ENCODE assay signal across 12 mouse cellular contexts in the genomic region with DNA sequence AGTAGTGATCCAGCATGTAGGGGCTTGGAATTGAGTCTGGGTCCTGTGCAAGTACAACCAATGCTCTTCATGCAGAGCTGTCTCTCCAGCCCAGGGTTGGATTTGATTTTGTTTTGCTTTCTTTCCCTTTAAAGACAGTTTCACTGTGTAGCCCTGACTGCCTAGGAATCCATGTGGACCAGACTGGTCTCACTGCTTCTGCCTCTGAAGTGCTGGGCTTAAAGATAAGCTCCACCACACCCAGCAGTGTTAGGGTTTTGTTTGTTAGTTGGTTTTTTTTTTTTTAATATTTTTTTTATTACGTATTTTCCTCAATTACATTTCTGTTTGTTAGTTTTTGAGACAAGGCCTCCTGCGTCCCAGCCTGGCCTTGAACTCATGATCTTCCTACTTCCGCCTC. TPM values are rescaled to one million over a fixed set of nuclear protein-coding genes. Genes with fewer than 3 reads are reported as not detected.
A peak's percentile ranks its signal among the peaks of the same experiment; 100 is the strongest.
DNase-seq lines count a peak whose midpoint lies in the region; ATAC-seq and TF ChIP-seq lines count a peak whose summit lies in the region.
"Had no signal": no experiment of that assay in that cellular context is flagged by ENCODE, and none has a peak within 500 bp of the region (broad histone marks: within the 10 kb centered on the region; RNA-seq: fewer than 3 reads in every experiment).

No protein-coding gene starts in this region.

- intact Hi-C loops in left cerebral cortex, adult 2 months (cut with DNase I), result no loop called here

- 0 out of 2 replicates have a peak, but pooled peaks have one; percentile 27 for ATAC-seq in liver, embryonic 12.5 days
- ATAC-seq in stomach, embryonic 15.5 days (ENCODE audit: insufficient read depth, low FRiP score, low read depth), result no peak

- 82% methylated on average over 3 of the region's 3 CpGs for WGBS in heart, embryonic 10.5 days
- WGBS in liver, embryonic 12.5 days (ENCODE audit: insufficient replicate concordance), result 57% methylated on average over 3 of the region's 3 CpGs
- 83% methylated on average over 3 of the region's 3 CpGs for WGBS in stomach, embryonic 15.5 days

- H3K27me3 ChIP-seq in heart, embryonic 10.5 days (ENCODE audit: insufficient read depth, poor library complexity, severe bottlenecking), result no peaks in the 10 kb centered on the region
- H3K27me3 ChIP-seq in liver, embryonic 12.5 days (replicated peaks), result no peaks in the 10 kb centered on the region
- no peaks in the 10 kb centered on the region for H3K27me3 ChIP-seq in stomach, embryonic 15.5 days (replicated peaks)
- H3K27me3 ChIP-seq: limb, embryonic 12.5 days had no signal

- no peaks in the 10 kb centered on the region for H3K9me3 ChIP-seq in heart, embryonic 10.5 days
- no peaks in the 10 kb centered on the region for H3K9me3 ChIP-seq in liver, embryonic 12.5 days (replicated peaks)
- no peaks in the 10 kb centered on the region for H3K9me3 ChIP-seq in stomach, embryonic 15.5 days
- H3K9me3 ChIP-seq: limb, embryonic 12.5 days had no signal

- no peak for TF ChIP-seq CTCF in left cerebral cortex, adult 2 months (IDR thresholded peaks at IDR 0.05)

- H3K4me2 ChIP-seq in liver, embryonic 12.5 days, result peak overlapping the region; percentile 57
- H3K4me2 ChIP-seq in stomach, embryonic 15.5 days, result no peak overlapping the region
- H3K4me2 ChIP-seq: limb, embryonic 12.5 days had no signal

- no peak for DNase-seq in heart, embryonic 10.5 days (ENCODE audit: low spot score)
- DNase-seq in heart, adult 11 months, result no peak
- no peak for DNase-seq in left cerebral cortex, adult 2 months (ENCODE audit: extremely low spot score in 1 of 2, low spot score in 2 of 2)
- no peak for DNase-seq in left cerebral cortex, adult 11 months (ENCODE audit: low spot score)
- no peak for DNase-seq in adrenal gland, postnatal 14 days
- DNase-seq in yolk sac, embryonic 10.5 days (ENCODE audit: low spot score), result no peak
- DNase-seq: B cell, adult 2 months; gastrocnemius, postnatal 14 days; spleen, adult 18-20 months had no signal

- peaks cover 46% of the 10 kb centered on the region for H3K4me1 ChIP-seq in heart, embryonic 10.5 days
- H3K4me1 ChIP-seq in liver, embryonic 12.5 days, result peaks cover 68% of the 10 kb centered on the region
- peaks cover 23% of the 10 kb centered on the region for H3K4me1 ChIP-seq in stomach, embryonic 15.5 days

- H3K4me3 ChIP-seq in heart, embryonic 10.5 days, result no peak overlapping the region
- no peak overlapping the region for H3K4me3 ChIP-seq in left cerebral cortex, adult 2 months
- H3K4me3 ChIP-seq in liver, embryonic 12.5 days, result peak overlapping the region; percentile 4; the same call in 1 of the 2 replicates
- no peak overlapping the region for H3K4me3 ChIP-seq in stomach, embryonic 15.5 days (replicated peaks)
- H3K4me3 ChIP-seq: limb, embryonic 12.5 days had no signal

- H3K27ac ChIP-seq in heart, embryonic 10.5 days, result peak overlapping the region; percentile 75; the same call in 1 of the 2 replicates
- H3K27ac ChIP-seq in left cerebral cortex, adult 2 months, result peak overlapping the region; percentile 56; the same call in 1 of the 2 replicates
- H3K27ac ChIP-seq in liver, embryonic 12.5 days, result peak overlapping the region; percentile 99
- peak overlapping the region; percentile 41; the same call in 1 of the 2 replicates for H3K27ac ChIP-seq in stomach, embryonic 15.5 days
- H3K27ac ChIP-seq: limb, embryonic 12.5 days had no signal

- peak overlapping the region; percentile 43 for H3K9ac ChIP-seq in liver, embryonic 12.5 days
- H3K9ac ChIP-seq in stomach, embryonic 15.5 days, result no peak overlapping the region
- H3K9ac ChIP-seq: limb, embryonic 12.5 days had no signal

- H3K36me3 ChIP-seq in heart, embryonic 10.5 days, result peaks cover 19% of the 10 kb centered on the region
- H3K36me3 ChIP-seq in liver, embryonic 12.5 days, result peaks cover 13% of the 10 kb centered on the region
- H3K36me3 ChIP-seq in stomach, embryonic 15.5 days, result no peaks in the 10 kb centered on the region

RNA-seq across cellular contexts. Expression of a gene that starts 2.9 kb away (rescaled TPM):
- polyA plus RNA-seq in heart, embryonic 10.5 days (2016; fragmentation: Nextera tagmentation; extraction: Ambion mirVana), result 47.5 and 47.7 TPM in 2 replicates
- total RNA-seq in left cerebral cortex, adult 2 months (2021), result 10 to 100 TPM; 11.3 to 14.4 TPM
- 34.5 and 36.7 TPM in 2 replicates for polyA plus RNA-seq in liver, embryonic 12.5 days (2016; fragmentation: Nextera tagmentation; extraction: Ambion mirVana)
- polyA plus RNA-seq in stomach, embryonic 15.5 days (2015; fragmentation: Nextera tagmentation; extraction: Ambion mirVana), result 46.7 and 48.0 TPM in 2 replicates
- 17.9 and 20.6 TPM in 2 replicates for total RNA-seq in adrenal gland, postnatal 14 days (2021)

RNA-seq across cellular contexts. Expression of a gene that starts 4.4 kb away (rescaled TPM):
- 37.7 and 39.0 TPM in 2 replicates for polyA plus RNA-seq in heart, embryonic 10.5 days (2016; fragmentation: Nextera tagmentation; extraction: Ambion mirVana)
- 10 to 100 TPM; 39.8 to 56.4 TPM for total RNA-seq in left cerebral cortex, adult 2 months (2021)
- 22.4 and 23.0 TPM in 2 replicates for polyA plus RNA-seq in liver, embryonic 12.5 days (2016; fragmentation: Nextera tagmentation; extraction: Ambion mirVana)
- polyA plus RNA-seq in stomach, embryonic 15.5 days (2015; fragmentation: Nextera tagmentation; extraction: Ambion mirVana), result 28.6 and 29.1 TPM in 2 replicates
- total RNA-seq in adrenal gland, postnatal 14 days (2021), result 39.2 and 48.2 TPM in 2 replicates

RNA-seq across cellular contexts. Expression of a gene that starts 41.0 kb away (rescaled TPM):
- polyA plus RNA-seq in heart, embryonic 10.5 days (2016; fragmentation: Nextera tagmentation; extraction: Ambion mirVana), result 8.2 and 9.1 TPM in 2 replicates
- 10 to 100 TPM; 49.2 to 57.1 TPM for total RNA-seq in left cerebral cortex, adult 2 months (2021)
- polyA plus RNA-seq in liver, embryonic 12.5 days (2016; fragmentation: Nextera tagmentation; extraction: Ambion mirVana), result 2.8 and 3.0 TPM in 2 replicates
- 13.5 and 13.9 TPM in 2 replicates for polyA plus RNA-seq in stomach, embryonic 15.5 days (2015; fragmentation: Nextera tagmentation; extraction: Ambion mirVana)
- 5.2 and 5.8 TPM in 2 replicates for total RNA-seq in adrenal gland, postnatal 14 days (2021)

RNA-seq across cellular contexts. Expression of a gene that starts 48.2 kb away (rescaled TPM):
- polyA plus RNA-seq in heart, embryonic 10.5 days (2016; fragmentation: Nextera tagmentation; extraction: Ambion mirVana), result 26.3 and 39.5 TPM in 2 replicates
- total RNA-seq in left cerebral cortex, adult 2 months (2021), result 1 to 10 TPM; 3.1 to 3.8 TPM
- polyA plus RNA-seq in liver, embryonic 12.5 days (2016; fragmentation: Nextera tagmentation; extraction: Ambion mirVana), result 19.3 and 19.5 TPM in 2 replicates
- 59.0 and 60.0 TPM in 2 replicates for polyA plus RNA-seq in stomach, embryonic 15.5 days (2015; fragmentation: Nextera tagmentation; extraction: Ambion mirVana)
- 27.6 and 32.3 TPM in 2 replicates for total RNA-seq in adrenal gland, postnatal 14 days (2021)

RNA-seq across cellular contexts. Expression of a gene that starts 52.6 kb away (rescaled TPM):
- 142 and 157 TPM in 2 replicates for polyA plus RNA-seq in heart, embryonic 10.5 days (2016; fragmentation: Nextera tagmentation; extraction: Ambion mirVana)
- total RNA-seq in left cerebral cortex, adult 2 months (2021), result 10 to 100 TPM; 44.6 to 49.0 TPM
- polyA plus RNA-seq in liver, embryonic 12.5 days (2016; fragmentation: Nextera tagmentation; extraction: Ambion mirVana), result 128 and 138 TPM in 2 replicates
- 141 and 151 TPM in 2 replicates for polyA plus RNA-seq in stomach, embryonic 15.5 days (2015; fragmentation: Nextera tagmentation; extraction: Ambion mirVana)
- 77.6 and 79.9 TPM in 2 replicates for total RNA-seq in adrenal gland, postnatal 14 days (2021)

Comparison
In these comparisons a context has a peak if more than half of its experiments do, and no peak if none do; other contexts are left out.
1. H3K27ac ChIP-seq: peak in every context shown above with its lines; median percentile 99 in liver, embryonic 12.5 days; 75 in heart, embryonic 10.5 days; 56 in left cerebral cortex, adult 2 months; 41 in stomach, embryonic 15.5 days.